Mouse (Mus musculus) forelimb bud, embryonic 11.5 days (tissue): ENCODE measurements around the gene Zan.

Experiments
- DNase-seq: peaks from one replicate; pipeline ENCODE4 v3.0.0-alpha.2; 2012; ENCODE audit warnings: low read depth, low spot score

Zan gene

DNA sequence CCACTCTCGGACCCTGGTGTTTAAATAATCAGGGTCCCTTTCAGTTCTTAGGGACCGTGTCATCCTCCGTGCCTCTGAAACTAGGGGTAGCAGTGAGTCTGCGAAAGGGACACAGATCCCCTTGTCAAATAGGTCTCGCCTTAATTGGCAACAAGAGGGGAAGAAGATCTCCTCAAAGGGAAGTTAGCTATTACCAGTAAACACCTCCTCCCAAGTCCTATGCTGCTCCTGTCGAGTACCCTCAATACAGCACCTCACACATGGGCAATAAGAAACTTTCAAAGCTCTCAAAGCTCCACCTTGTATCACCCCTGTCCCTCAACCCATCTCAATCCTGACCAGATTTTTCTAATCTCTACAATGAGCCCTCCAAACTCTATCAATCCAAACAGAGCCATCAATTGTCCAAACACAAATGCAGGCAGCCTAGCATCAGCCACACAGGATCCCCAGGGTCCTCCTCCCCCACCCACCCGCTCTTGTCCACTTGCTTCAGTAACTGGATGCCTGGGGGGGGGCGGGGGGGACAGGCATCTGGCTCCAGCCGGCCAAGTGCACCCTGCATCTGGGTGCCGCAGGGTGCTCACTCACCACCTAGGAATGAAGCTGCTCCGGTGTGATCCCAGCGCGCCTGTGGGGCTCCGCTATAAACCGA, 143.9 kb downstream of the Zan start:
- DNase-seq = no peak

DNA sequence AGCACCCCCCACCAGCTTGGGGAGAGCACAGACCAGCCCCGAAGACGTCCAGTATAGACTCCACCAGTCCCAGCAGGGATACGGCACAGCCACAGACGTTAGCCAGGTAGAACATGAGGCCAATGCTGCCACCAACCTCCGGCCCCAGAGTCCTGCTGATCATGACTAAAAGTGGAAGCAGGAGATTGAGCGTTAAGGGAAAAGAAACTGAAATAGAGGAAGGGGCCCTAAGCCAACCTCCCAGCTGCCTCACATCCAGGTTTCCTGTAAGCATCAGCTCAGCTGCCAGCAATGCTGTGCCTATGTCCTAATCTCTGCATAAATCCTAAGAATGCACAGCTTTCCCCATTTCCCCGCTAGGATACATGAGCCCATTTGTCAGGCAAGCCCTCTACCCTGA, 146.0 kb downstream of the Zan start:
- no peak for DNase-seq
